Mouse (Mus musculus) T-helper 2 cell (primary cell): ENCODE measurements around the gene Parp11.

Source experiments
- in situ Hi-C: fragments of 300-600 bp; cut with MboI, MseI; formaldehyde crosslinking; loops from one replicate; pipeline ENCODE4 v1.15.1; 2025; ENCODE audit warnings: high pct_unique_total_duplicates

The Parp11 gene

DNA sequence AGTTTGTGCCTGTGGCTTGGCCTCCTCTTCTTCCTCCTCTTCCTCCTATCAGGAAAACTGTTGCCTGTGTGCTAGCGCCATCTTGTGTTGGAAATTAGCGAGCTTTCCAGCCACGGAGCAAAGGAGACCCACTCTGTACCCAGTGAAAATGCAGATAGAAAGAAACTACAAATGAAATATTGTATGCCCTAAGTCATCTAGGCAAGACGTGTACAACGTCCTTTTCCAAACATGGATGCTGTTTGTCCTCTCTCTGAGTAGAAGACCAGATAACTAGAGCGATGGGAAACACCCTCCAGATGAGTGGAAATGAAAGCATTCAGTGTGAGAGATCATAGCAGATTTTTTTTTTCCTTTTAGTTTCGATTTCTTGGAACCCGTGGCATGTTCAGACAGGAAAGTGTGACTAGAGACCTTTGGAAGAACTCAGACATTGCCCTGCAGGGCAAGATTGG, at the start of gene Parp11:
Parp11 (plus strand) TSS at position 405 of the 455 bp plus-strand sequence.
- in situ Hi-C loops, result no loop called here

DNA sequence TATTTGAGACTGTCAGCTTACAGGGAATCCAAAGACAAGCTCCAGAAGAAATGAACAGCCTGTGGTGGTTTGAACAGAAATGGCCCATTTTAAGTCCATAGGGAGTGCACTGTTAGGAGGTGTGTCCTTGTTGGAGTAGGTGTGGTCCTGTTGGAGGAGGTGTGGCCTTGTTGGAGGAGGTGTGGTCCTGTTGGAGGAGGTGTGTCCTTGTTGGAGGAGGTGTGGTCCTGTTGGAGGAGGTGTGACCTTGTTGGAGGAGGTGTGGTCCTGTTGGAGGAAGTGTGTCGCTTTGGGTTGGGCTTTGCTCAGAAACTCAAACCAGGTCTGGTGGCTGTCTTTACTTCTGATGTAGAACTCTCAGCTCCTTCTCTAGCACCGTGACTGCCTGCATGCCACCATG, 48.6 kb upstream of the Parp11 start:
- in situ Hi-C loops, result loop anchor here (5.0 kb wide), 1 partner anchor 39 kb away; no protein-coding TSS in a partner anchor

DNA sequence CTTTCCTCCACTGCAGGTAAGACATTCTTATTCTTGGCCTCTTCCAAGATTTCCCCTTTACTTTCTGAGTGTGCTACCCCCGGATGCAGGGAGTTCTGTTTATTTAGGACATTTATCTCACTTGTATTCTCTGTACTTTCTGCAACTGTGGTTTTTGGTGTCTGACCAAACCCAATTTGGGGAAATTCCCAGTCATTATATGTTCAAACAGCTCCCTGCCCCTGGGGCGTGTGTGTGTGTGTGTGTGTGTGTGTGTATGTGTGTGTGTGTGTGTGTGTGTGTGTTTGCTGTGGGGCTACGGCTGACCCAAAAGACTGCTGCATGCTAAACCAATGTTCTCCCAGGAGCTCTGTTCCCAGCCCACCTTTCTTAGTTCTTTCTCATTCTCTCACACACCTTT, 45.2 kb upstream of the Parp11 start:
- in situ Hi-C loops, result no loop called here

DNA sequence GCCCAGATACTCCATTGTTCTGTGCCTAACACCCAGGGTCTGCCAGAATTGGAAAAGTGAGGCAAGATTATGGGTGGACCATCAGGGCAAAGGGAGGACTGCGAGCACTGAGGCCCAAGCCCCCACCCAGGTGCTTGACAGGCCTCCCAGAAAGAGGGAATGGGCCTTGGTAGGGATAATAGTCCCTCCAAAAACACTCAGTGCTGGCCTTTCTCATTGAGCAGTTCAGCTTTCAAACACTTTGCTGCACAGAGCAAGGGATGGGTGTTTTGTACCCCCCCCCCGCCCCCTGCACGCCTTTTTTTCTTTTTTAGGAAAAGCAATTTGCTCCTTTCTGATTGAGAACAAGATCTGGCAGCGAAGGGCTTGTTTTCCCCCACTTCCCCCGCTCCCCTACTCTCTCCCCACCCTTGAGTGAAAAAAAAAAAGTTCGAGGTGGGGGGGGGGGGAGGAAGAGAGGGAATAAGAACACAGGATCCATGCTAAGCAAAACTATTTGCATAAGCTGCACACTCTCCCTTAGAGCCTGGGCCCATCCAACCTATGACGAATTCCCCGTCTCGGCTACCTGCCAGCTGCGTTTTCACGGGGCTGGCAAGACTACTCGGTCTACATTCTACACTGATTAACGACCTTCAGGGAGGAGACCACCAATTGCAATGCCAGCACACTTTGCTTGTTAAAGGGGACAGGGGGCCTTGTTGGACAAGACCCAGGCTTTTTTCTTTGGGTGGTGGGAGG, 42.4 kb upstream of the Parp11 start:
- in situ Hi-C loops, result no loop called here

DNA sequence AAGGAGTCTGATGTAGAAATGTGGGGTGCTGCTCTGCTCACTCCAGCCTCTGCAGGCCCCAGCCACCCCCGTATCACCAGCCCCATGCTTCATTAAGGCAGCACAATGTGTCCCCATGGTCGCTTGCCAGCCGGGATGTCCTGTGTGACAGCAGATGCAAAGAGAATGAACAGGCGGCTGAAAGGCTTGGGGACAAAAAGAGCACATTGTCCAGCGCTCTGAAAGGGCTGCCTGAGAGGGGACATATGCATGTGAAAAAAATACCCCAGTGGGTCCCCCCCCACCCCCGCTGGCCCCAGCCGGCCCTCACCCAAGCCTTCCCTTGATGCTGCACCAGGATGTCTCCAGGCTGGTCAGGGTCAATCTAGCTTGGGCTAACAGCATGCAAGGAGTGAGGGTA, 41.0 kb upstream of the Parp11 start:
- in situ Hi-C loops, result no loop called here

GRCm38 (mm10) chr6:127407742-127408141, 38.9 kb upstream of the Parp11 start:
- in situ Hi-C loops, result no loop called here

DNA sequence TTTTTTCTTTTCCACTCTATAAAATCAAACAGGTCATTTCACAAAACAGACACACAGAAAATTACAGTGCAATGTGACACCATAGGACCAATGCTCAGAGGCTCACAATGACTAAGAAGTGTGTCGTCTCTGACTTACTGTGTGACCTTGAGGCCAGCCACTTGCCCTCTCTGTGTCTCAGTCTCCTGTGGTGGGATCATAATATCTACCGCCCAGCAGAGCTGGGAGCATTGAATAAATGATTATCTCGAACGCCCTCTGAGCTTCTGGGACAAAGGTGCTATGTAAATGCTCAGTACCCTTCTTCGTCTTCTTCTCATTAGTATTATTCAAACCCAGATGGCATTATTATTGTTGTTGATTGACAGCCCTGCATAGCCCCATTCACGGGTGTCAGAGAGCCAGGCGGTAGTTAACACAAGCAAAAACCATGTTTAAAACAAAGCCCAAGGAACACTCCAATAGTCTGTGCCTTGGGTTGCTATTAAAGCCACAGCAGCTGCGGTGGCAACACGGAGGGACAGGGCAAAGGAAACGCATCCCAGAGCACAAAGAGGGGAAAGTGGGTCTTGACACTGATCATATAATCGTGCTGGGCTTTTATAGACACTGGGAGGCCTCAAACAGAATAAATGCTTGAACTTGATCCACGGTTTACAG, 29.0 kb upstream of the Parp11 start:
- in situ Hi-C loops, result no loop called here

DNA sequence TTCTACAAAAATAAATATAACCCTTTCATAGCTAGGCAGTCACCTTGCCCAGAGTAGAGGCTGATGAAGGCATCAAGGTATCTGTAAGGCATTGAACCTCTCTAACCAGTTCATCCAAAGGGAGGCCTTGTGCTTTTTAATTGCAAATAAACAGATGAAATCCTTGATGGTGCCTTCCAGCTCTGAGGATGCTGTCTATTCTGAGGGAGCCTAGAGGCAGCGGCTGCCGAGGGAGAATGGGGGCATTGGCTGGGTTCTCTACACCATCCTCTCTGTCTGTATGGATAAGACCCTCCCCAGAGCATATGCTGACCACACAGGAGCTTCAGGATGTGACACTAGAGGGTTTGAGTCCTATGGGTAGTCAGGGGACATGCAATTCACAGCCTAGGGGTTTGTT, 28.3 kb upstream of the Parp11 start:
- in situ Hi-C loops, result no loop called here

- in situ Hi-C loops, result no loop called here
Measured at GRCm38 (mm10) chr6:127420115-127420514, 26.5 kb upstream of the Parp11 start.

- in situ Hi-C loops, result no loop called here
Measured at GRCm38 (mm10) chr6:127425095-127425494, 21.5 kb upstream of the Parp11 start.

GRCm38 (mm10) chr6:127430716-127431115, 15.9 kb upstream of the Parp11 start:
- in situ Hi-C loops, result loop anchor here (5.0 kb wide), 1 partner anchor 53 kb away; no protein-coding TSS in a partner anchor

- in situ Hi-C loops, result loop anchor here (5.0 kb wide), 1 partner anchor 54 kb away; no protein-coding TSS in a partner anchor
Measured at GRCm38 (mm10) chr6:127431196-127431766, 15.4 kb upstream of the Parp11 start.

- in situ Hi-C loops, result loop anchor here (5.0 kb wide), 1 partner anchor 57 kb away; no protein-coding TSS in a partner anchor
Measured at GRCm38 (mm10) chr6:127433886-127434647, 12.6 kb upstream of the Parp11 start.

DNA sequence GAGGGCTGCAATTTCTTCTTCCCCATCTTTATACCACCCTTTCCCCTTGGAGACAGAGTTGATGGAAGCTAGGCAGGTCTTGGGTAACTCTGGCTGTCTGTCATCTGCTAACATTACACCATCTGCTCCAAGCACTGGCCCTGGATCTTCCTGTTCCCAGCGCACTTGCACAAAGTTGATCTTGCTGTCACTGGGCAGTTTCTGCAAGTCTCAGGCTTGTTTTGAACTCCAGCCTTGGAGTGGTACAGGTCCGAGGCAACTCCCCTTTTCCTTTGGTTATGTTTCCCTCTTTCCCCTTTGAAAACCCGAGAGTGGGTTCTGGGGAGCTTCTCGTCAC, 12.0 kb upstream of the Parp11 start:
- in situ Hi-C loops, result loop anchor here (5.0 kb wide), 1 partner anchor 57 kb away; no protein-coding TSS in a partner anchor

- in situ Hi-C loops, result loop anchor here (5.0 kb wide), 1 partner anchor 42 kb away; no protein-coding TSS in a partner anchor
Measured at GRCm38 (mm10) chr6:127439063-127439462, 7.6 kb upstream of the Parp11 start.

DNA sequence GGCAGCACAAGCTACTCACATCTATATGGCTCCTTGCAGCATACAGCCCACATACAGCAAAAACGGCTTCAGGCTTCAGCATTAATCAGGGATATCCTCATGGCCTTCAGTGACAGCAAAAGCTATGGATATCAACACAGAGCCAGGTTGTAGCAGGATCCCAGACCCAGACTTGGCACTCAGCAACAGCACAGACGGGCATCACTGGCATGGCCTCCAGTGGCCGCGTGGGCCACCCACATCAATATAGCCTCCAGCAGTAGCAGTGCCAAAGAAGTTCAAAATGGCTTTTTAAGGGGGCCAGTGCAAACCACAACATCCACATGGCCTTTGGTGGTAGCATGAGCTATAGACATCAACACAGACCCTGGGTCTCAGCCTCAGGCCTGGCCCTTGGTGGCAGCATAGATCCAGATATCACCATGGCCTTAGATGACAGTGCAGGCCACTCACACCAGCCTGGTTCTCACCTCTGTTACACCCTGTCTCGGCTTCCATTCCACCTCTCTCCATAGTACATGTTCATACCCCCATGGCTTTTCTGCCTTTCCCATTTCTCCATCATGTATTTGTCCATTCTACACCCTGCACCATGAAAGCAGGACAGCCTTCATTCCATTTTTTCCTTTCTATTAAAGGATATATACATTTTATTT, 7.0 kb upstream of the Parp11 start:
- in situ Hi-C loops, result loop anchor here (5.0 kb wide), 1 partner anchor 42 kb away; no protein-coding TSS in a partner anchor

GRCm38 (mm10) chr6:127440416-127441104, 6.1 kb upstream of the Parp11 start:
- in situ Hi-C loops, result no loop called here

DNA sequence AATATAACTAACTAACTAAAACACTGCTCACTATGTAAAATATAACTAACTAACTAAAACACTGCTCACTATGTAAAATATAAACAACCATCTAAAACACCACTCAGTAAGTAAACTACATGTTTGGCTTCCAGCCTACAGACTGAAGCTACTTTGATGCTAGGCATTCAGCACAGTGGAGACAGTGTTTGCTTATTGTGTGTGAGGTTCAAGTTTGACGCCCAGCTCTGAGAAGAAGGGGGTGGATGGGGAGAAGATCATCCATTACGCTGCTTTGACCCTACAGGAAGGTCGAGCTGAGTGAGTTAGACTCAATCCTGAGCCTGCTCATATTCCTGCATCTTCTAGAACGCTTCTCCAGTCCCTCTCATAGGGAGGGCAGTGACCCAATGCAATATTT, 4.1 kb upstream of the Parp11 start:
- in situ Hi-C loops, result no loop called here

DNA sequence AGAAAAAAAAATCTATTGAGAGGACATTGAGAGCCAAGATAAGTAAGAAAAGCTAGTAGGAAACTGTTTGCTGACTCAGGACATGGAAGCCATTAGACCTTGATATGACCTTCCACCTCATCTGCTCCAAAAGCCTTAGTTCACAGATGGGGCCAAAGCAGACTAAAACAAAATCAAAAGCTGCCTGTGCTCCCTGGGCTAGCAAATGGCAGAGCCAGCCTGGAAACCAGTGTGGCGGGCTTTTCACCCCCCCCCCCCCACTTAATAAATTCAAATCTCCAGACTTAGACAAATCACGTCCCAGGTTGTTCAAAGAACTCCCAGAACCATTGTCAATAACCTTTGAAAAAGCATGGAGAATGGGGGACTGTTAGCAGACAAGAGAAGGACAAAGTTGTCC, 2.7 kb upstream of the Parp11 start:
- in situ Hi-C loops, result no loop called here

DNA sequence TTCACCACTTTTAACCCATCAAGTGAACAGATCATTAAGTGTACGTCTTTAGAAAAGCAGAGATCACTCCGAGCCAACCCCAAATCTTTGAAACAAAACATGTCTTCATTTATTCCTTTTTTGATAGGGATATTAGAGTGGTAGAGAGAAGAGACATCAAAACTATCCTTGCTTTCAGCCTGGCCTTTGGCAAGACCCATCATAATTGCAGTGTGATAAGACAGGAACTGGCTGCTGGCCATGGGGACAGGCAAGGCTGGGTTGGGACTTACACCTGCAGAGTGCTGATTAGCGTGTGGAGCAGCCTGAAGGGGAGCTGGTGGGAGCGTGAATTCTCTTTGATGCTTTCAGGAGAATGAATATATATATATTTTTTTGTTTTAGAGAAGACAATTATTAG, 2.2 kb upstream of the Parp11 start:
- in situ Hi-C loops, result no loop called here
